Mouse (Mus musculus) brain, embryonic 14.5 days (tissue): ENCODE measurements around the gene Selenow. TPM values are rescaled to one million over a fixed set of nuclear protein-coding genes. Genes with fewer than 3 reads are reported as not detected.

Experiments used
- DNase-seq: peaks from one replicate; pipeline ENCODE4 v3.0.0-alpha.2; 2011; ENCODE audit warnings: low read depth
- CTCF ChIP-seq: fragments of 200-500 bp; IDR thresholded peaks from 2 replicates; pipeline ENCODE4 v1.5.1; 2012; ENCODE audit warnings: inconsistent platforms, mild to moderate bottlenecking, moderate library complexity, borderline replicate concordance; ENCODE audit not compliant: insufficient read depth, insufficient read length; ENCODE audit errors: extremely low read depth
- POLR2A ChIP-seq: fragments of 200-500 bp; IDR thresholded peaks from 2 replicates; pipeline ENCODE4 v1.6.1; 2012; ENCODE audit warnings: mild to moderate bottlenecking, inconsistent platforms, borderline replicate concordance; ENCODE audit not compliant: poor library complexity, insufficient read depth, insufficient read length, severe bottlenecking; ENCODE audit errors: extremely low read depth
- polyA plus RNA-seq: library from polyadenylated mRNA; depleted of rRNA; stranded (reverse); fragments of >200 nt; gene quantifications from 2 replicates; pipeline ENCODE4 v1.2.3, GENCODE M21; 2012

Gene Selenow
- polyA plus RNA-seq, 1 experiment: 874 TPM

DNA sequence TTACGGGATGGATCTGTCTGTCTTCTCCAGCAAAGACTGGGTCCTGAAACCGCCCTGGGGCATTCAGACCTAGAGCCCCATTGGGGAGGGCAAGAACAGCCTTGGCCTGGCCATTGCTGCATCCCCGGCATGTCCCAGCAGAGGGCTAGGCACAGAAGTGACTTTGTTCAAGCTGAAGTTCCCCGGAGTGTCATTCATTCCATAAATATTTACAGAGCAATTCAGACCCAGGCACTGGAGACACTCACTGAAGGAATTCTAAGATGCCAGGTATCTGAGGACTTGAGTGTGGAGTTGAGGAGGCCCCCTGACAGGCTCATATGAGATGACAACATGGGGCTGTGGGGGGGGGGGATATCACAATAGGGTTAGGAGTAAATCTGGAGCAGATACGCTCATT, 33.9 kb upstream of the Selenow start:
- TF ChIP-seq CTCF (no peak), POLR2A (no peak)
- DNase-seq: no peak

DNA sequence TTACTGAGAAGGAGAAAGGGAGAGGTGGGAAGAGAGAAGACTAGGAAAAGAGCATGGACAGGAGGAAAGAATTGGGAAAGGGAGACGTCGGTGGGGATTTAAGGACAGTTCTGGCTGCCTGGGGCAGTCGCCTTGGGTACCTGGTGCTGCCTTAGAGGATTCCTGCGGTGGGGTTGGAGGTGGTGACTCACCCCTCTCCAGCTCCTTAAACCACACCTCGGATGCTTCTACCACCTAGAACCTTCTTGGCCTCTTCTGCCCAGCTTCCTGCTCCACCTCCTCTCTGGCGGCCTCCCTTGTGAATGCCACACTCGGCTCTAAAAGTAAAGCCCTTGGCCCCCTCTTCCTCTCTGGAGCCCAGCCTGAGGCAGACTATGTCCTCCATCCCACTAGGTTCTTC, 33.3 kb upstream of the Selenow start:
- TF ChIP-seq CTCF (no peak), POLR2A (no peak)
- no peak for DNase-seq

DNA sequence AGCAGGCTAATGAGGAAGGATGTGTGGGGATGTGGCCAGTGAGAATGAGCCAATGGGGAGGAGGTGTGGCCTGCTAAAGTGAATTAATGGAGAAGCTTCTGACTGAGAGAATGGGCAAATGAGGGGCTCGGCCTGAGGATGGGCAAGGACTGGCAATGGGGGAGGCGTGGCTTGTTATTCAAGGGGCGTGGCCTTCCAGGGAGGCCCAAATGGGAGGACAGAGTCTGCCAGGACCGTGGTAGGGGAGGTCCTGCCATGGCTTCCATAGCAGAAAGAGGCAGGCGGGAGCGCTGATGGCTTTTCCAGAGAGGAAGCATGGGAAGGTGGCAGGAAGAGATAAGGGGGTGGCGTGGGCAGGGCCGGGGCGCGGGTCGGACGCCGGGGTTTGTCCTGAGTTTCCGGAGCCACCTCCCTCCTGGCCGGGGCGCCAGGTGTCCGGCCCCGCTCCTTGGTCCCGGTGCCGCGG, 32.8 kb upstream of the Selenow start:
- no peak for TF ChIP-seq CTCF
- no peak for TF ChIP-seq POLR2A
- peak; percentile 33 for DNase-seq

DNA sequence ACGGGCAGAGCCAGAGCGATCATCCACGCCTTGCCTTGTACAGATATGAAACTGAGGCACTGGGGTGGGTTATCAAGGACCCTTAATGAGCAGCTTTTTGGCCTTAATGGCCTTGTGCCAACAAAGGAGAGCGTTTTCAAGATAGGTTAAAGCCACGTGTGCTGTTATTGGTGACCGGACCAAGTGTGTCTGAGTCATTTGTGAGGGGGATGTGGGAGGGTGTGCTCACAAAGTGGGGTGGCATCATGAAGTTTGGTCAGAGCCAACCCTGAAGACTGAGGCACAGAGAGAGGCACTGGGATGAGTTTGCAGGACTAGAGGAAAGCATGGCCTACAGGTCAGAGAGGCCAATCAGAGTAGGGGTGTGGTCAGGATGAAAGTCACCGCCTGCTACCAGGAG, 32.2 kb upstream of the Selenow start:
- DNase-seq: no peak
- TF ChIP-seq CTCF (no peak), POLR2A (no peak)

DNA sequence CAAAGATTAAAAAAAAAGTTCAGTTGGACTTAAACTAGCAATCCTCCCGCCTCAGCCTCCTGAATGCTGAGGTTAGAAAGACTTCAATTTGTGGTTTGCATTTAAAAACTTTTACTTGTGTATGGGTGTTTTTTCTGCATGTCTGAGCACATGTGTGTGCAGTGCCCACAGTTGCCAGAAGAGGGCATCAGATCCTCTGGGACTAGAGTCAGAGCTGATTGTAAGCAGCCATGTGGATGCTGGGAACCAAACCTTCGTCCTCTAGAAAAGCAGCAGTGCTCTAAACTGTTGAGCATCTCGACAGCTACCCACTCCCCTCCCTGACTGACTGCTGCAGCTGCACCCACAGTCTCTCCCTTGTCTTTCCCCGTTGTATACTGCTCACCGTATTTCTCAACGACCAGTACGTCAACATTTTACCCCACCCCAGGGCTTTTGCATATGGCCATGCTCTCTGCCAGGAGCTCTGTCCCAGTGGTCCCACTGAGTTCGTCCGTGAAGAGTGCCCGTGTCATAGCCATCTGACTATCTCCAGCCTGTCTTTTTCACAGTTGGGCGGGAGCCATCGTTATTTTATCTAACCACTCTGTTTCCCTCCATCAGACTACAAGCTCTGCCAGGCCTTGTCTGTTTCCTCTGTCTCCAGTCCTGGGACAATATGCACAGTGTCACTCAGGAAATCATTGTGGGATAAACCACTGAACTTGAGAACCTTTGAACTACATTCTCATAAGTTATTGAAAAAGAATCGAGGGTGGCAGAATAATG, 31.3 kb upstream of the Selenow start:
- DNase-seq: no peak
- TF ChIP-seq POLR2A: no peak
- TF ChIP-seq CTCF: peak; percentile 23; the same call in 1 of the 2 replicates

- TF ChIP-seq CTCF (no peak), POLR2A (no peak)
- no peak for DNase-seq
Observed at GRCm38 (mm10) chr7:15952416-15952815, 30.2 kb upstream of the Selenow start.

DNA sequence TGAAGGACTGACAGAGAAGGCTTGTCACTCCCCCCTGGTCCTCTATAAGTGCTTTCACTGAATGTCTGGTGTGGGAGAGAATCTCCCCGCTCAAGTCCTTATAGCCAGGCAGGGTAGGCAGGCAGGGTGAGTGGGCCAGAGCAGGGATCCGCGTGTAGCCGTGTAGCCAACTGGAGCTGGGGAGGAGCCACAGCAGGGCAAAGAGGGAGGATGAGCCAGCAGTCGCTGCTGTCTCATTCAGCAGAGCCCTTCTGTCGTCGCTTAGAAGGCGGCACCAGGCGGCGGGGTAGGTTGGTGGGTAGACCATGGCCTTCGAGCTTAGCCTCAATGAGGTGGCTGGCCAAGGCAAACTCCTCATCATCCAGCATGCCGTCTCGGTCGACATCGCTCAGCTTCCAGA, 27.8 kb upstream of the Selenow start:
- TF ChIP-seq CTCF (no peak), POLR2A (no peak)
- DNase-seq: no peak

DNA sequence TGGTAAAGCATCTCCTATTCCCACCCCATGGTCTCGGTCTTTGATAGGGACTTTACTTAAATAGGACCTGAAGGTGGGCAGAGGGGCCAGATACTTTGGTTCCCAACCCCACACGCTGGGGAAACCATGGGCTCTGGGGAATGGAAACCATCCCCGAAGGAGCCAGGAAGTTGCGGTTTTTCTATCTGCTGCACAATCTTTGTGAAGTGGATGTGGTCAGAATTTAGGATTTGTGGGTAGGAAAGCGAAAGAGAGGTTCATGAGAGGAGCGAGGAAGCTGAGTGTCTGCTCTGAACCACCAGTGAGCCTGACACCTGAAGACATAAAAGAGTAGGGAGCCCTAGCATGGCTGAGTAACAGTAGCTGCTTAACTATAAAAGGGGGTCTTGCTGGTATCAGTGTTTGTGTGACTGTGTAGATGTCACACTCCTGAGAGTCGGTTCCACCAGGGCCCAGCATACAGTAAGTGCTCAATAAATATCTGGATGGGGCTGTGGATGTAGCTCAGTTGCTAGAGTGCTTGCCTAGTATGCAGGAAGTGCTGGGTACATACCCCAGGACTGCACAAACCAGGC, 27.1 kb upstream of the Selenow start:
- TF ChIP-seq CTCF (no peak), POLR2A (no peak)
- no peak for DNase-seq

DNA sequence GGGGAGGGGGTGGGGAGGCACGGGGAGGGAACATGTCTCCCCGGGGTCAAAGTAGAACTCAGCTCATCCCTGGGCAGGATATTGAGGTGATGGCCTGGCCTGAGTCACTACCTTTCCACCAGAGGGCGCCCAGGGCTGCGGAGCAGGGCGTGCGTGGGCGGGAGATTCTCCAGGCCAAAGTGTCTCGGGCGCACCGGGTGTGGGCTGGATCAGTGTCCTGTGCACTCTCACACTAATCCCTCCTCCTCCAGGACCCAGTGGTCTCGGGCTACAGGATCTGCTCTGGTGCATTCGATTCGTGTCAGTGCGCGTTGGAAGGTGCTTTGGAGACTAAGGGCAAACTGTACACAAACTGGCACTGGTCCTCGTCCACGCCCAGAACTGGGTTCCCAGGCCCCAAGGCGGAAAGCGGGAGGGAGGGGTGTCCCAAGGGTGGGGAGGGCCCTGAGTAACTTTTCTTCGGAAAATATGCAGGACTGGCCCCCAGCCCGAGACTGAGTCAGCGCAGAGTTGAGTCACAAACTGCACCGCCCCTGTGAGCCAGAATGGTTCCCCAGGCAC, 26.3 kb upstream of the Selenow start:
- DNase-seq: peak; percentile 45
- TF ChIP-seq POLR2A: no peak
- peak; percentile 65 for TF ChIP-seq CTCF

- DNase-seq: no peak
- TF ChIP-seq POLR2A (no peak), CTCF (no peak)
Observed at GRCm38 (mm10) chr7:15947653-15948260, 25.6 kb upstream of the Selenow start.
